Mouse (Mus musculus) left cerebral cortex, adult 18-20 months (tissue): Measurements from ENCODE around the gene Ubtd2. TPM values are rescaled to one million over a fixed set of nuclear protein-coding genes. Genes with fewer than 3 reads are reported as not detected.

Experiments
- DNase-seq, 2 experiments: peaks; one replicate each; pipeline ENCODE4 v3.0.0; 2021 to 2022; ENCODE audit warnings: low spot score in 2 of 2, mixed read lengths in 1 of 2
- total RNA-seq, 2 experiments: library from RNA; stranded (reverse); gene quantifications; 2 replicates each; pipeline ENCODE4 v1.2.3; 2021

Gene Ubtd2
- total RNA-seq, 2 experiments from 2014 or later, result 44.0 to 50.1 TPM

GRCm38 (mm10) chr11:32561465-32562355 is 106.5 kb downstream of the Ubtd2 start:
- no peak for DNase-seq

DNA sequence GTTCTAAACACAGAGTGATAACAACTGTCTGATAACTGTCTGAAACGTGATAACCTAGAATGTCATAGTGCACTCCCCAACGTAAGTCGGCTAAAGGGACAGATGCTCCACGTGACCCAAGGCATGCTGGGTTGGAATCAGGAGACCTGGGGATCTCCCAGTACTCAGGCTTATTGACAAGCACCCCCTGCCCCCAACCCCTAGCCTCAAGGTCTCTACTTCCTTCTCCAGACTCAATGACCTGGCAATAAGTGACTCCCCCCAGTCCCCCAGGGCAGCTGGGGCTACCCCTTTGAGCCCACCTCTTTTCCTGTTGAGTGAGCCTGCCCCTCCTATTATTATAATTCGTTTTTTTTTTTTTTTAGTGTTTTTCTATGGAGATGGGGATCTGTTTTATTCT is 107.5 kb downstream of the Ubtd2 start:
- DNase-seq, result no peak

DNA sequence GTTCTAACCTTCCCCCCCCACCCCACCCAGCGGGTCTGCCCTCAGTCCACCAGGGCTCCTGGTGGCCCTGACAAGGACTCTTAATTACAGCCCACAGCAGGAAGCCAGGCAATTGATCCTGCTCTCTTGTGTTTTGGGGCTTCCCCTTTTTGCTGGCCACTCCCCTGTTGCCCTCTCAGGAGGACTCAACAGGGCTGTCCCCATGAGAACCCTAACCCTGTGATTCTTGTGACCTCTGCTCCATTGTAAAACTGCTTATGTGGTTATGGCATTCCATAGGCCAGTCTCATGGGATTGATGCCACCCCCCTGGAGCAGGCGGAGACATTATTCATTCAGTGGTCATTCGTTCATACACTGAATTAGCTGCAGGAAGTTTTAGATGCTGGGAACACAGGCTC is 108.5 kb downstream of the Ubtd2 start:
- DNase-seq, result no peak

GRCm38 (mm10) chr11:32564629-32565028 is 109.5 kb downstream of the Ubtd2 start:
- DNase-seq, result no peak

DNA sequence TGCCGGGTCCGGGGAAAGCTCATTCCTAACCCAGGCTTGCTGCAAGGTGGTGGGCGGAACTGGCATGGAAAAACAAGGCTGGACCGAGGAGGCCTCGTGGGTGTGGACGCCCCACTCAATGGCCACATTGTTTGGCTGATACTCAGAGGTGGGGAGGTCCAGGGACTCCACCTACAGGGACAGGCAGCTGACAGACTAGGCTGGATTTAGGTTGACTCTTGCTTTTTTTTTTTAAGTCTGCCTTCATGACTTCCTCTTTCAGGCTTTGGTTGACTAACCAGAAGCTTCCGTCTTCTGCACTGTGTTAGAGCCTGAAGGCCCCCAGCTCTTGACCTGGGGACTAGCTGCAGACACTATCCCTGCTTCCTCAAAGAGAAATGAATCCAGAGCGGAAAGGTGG is 109.9 kb downstream of the Ubtd2 start:
- no peak for DNase-seq

DNA sequence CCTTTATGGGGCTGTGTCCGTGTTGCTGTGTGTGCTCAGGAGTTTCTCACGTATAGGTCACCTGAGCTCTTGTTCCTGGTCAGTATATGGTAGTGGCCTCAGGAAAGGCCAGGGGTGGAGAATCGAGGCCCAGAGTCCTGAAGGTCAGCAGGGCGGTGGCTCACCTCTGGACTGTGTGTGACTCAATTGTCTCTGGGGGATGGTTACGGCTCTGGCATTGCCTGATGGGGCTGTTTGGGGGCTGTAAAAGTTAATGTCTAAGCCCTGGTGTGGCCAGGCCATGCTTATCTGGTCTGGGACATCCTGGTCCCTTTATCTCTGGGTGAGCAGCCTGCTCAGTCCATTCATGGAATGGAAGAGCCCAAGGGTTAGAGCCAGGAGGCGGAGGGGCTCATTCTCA is 111.0 kb downstream of the Ubtd2 start:
- DNase-seq, result no peak

Other genes starting within 250 kb of the Ubtd2 start
- 10 to 100 TPM; 24.5 to 29.0 TPM for gene Snrnp25, start 250.0 kb upstream of the Ubtd2 start, total RNA-seq
- 10 to 100 TPM; 11.1 to 14.2 TPM for gene Rhbdf1, start 233.1 kb upstream of the Ubtd2 start, total RNA-seq
- 10 to 100 TPM; 18.2 to 21.3 TPM for gene Mpg, start 228.9 kb upstream of the Ubtd2 start, total RNA-seq
- 10 to 100 TPM; 43.6 to 45.6 TPM for gene Nprl3, start 187.7 kb upstream of the Ubtd2 start, total RNA-seq
- gene Hba-x, start 179.0 kb upstream of the Ubtd2 start, total RNA-seq, result not detected
- 100 to 1,000 TPM; 348 to 459 TPM for gene Hba-a1, start 171.9 kb upstream of the Ubtd2 start, total RNA-seq
- 1 to 10 TPM in 1 of 2 experiments, not detected in 1; 1.3 TPM for gene Hbq1b, start 168.4 kb upstream of the Ubtd2 start, total RNA-seq
- 100 to 1,000 TPM; 308 to 397 TPM for gene Hba-a2, start 158.9 kb upstream of the Ubtd2 start, total RNA-seq
- 1 to 10 TPM; 1.3 to 2.5 TPM for gene Hbq1a, start 155.3 kb upstream of the Ubtd2 start, total RNA-seq
- 10 to 100 TPM; 12.4 to 14.5 TPM for gene Sh3pxd2b, start 107.5 kb upstream of the Ubtd2 start, total RNA-seq
- gene Efcab9, start 76.7 kb downstream of the Ubtd2 start, total RNA-seq, result 1 to 10 TPM in 1 of 2 experiments, not detected in 1; 1.4 TPM
- gene Stk10, start 77.9 kb downstream of the Ubtd2 start, total RNA-seq, result 1 to 10 TPM; 8.4 to 9.5 TPM
- gene Fbxw11, start 187.4 kb downstream of the Ubtd2 start, total RNA-seq, result 100 to 1,000 TPM; 116 to 119 TPM